Mouse (Mus musculus) megakaryocyte-erythroid progenitor cell, adult 5 weeks (primary cell): Measurements from ENCODE around the gene Card19. TPM values are rescaled to one million over a fixed set of nuclear protein-coding genes. Genes with fewer than 3 reads are reported as not detected.

Experiments used
- polyA plus RNA-seq: library from polyadenylated mRNA; stranded (reverse); fragments of >175 nt; gene quantifications from 2 replicates; pipeline ENCODE4 v1.2.3, GENCODE M21; 2012

Card19 gene
- polyA plus RNA-seq, result 161 and 163 TPM in 2 replicates

GRCm38 (mm10) chr13:49215504-49216219, at the start of gene Card19:
Gene Card19, minus strand, starts transcription at chr13:49216037.

GRCm38 (mm10) chr13:49248467-49248862, 32.6 kb upstream of the Card19 start, which contains the start of gene Susd3:
Gene Susd3, minus strand, starts transcription at chr13:49248706.

GRCm38 (mm10) chr13:49187288-49188218, 28.3 kb downstream of the Card19 start, which contains the start of gene Ninj1:
Gene Ninj1, plus strand, starts transcription at chr13:49187485.

Other genes starting within 250 kb of the Card19 start
- 137 and 139 TPM in 2 replicates for gene Fam120a, start 248.0 kb downstream of the Card19 start, polyA plus RNA-seq
- 0.11 and 0.18 TPM in 2 replicates for gene Wnk2, start 68.0 kb downstream of the Card19 start, polyA plus RNA-seq
- gene Ninj1, start 28.6 kb downstream of the Card19 start, polyA plus RNA-seq, result 375 and 432 TPM in 2 replicates
- gene Susd3, start 32.7 kb upstream of the Card19 start, polyA plus RNA-seq, result 7.0 and 10.9 TPM in 2 replicates
- 8.4 and 8.8 TPM in 2 replicates for gene Fgd3, start 104.3 kb upstream of the Card19 start, polyA plus RNA-seq
- 20.2 and 24.5 TPM in 2 replicates for gene Bicd2, start 125.5 kb upstream of the Card19 start, polyA plus RNA-seq
- gene Ippk, start 205.2 kb upstream of the Card19 start, polyA plus RNA-seq, result 1.2 and 1.3 TPM in 2 replicates